Mouse (Mus musculus) megakaryocyte, embryonic 14.5 days (primary cell): ENCODE measurements around the gene 4931440F15Rik.

Source experiments
- FLI1 ChIP-seq: IDR thresholded peaks from 2 replicates; pipeline ENCODE4 v1.6.1; 2012; ENCODE audit warnings: low read length, inconsistent platforms, mixed read lengths
- GATA1 ChIP-seq: IDR thresholded peaks from 3 replicates; pipeline ENCODE4 v1.6.1; 2012; ENCODE audit warnings: mixed read lengths, low read length, inconsistent platforms, borderline replicate concordance

GRCm38 (mm10) chr11:29788499-29788898, 37.0 kb downstream of the 4931440F15Rik start:
- TF ChIP-seq GATA1 (no peak), FLI1 (no peak)
